Mouse (Mus musculus): ENCODE results near the gene Mrnip.

Mrnip gene

GRCm38 (mm10) chr11:50203302-50203827 is 29.1 kb downstream of the Mrnip start:
- no peak for DNase-seq (ENCODE audit: low read depth, low spot score)

- no peak for DNase-seq (ENCODE audit: low read depth, low spot score)
Measured at GRCm38 (mm10) chr11:50205434-50205833, 31.2 kb downstream of the Mrnip start.

- no peak for DNase-seq (ENCODE audit: low read depth, low spot score)
Measured at GRCm38 (mm10) chr11:50206037-50206436, 31.8 kb downstream of the Mrnip start.

GRCm38 (mm10) chr11:50207344-50207743 is 33.1 kb downstream of the Mrnip start:
- no peak for DNase-seq (ENCODE audit: low read depth, low spot score)

- DNase-seq (ENCODE audit: low read depth, low spot score): no peak
Measured at GRCm38 (mm10) chr11:50208039-50208438, 33.8 kb downstream of the Mrnip start.

- DNase-seq (ENCODE audit: low read depth, low spot score): peak; percentile 94
Measured at GRCm38 (mm10) chr11:50210101-50210504, 35.9 kb downstream of the Mrnip start.

- DNase-seq (ENCODE audit: low read depth, low spot score): peak; percentile 81
Measured at GRCm38 (mm10) chr11:50210505-50211151, 36.4 kb downstream of the Mrnip start, which contains the start of the genes Sqstm1 and Mgat4b. Gene Sqstm1 (minus strand): TSS chr11:50210827. Gene Mgat4b (plus strand): TSS chr11:50210890.

GRCm38 (mm10) chr11:50211322-50212059 is 37.2 kb downstream of the Mrnip start:
- no peak for DNase-seq (ENCODE audit: low read depth, low spot score)

GRCm38 (mm10) chr11:50212060-50212739 is 38.0 kb downstream of the Mrnip start:
- no peak for DNase-seq (ENCODE audit: low read depth, low spot score)

- peak; percentile 70 for DNase-seq (ENCODE audit: low read depth, low spot score)
Measured at GRCm38 (mm10) chr11:50212848-50213758, 38.9 kb downstream of the Mrnip start.

GRCm38 (mm10) chr11:50214631-50215030 is 40.4 kb downstream of the Mrnip start:
- DNase-seq (ENCODE audit: low read depth, low spot score): no peak

GRCm38 (mm10) chr11:50215633-50216032 is 41.4 kb downstream of the Mrnip start:
- no peak for DNase-seq (ENCODE audit: low read depth, low spot score)

GRCm38 (mm10) chr11:50216724-50217366 is 42.6 kb downstream of the Mrnip start:
- DNase-seq (ENCODE audit: low read depth, low spot score): no peak

GRCm38 (mm10) chr11:50217811-50218210 is 43.6 kb downstream of the Mrnip start:
- DNase-seq (ENCODE audit: low read depth, low spot score): peak; percentile 78

GRCm38 (mm10) chr11:50219833-50220232 is 45.6 kb downstream of the Mrnip start:
- DNase-seq (ENCODE audit: low read depth, low spot score): peak; percentile 83

- no peak for DNase-seq (ENCODE audit: low read depth, low spot score)
Measured at GRCm38 (mm10) chr11:50222559-50223276, 48.5 kb downstream of the Mrnip start.

- no peak for DNase-seq (ENCODE audit: low read depth, low spot score)
Measured at GRCm38 (mm10) chr11:50223783-50224662, 49.8 kb downstream of the Mrnip start.

- peak; percentile 82 for DNase-seq (ENCODE audit: low read depth, low spot score)
Measured at GRCm38 (mm10) chr11:50224671-50225530, 50.7 kb downstream of the Mrnip start.

Data from ZHBTc4 (cell line).